Mouse (Mus musculus) brain, embryonic 14.5 days (tissue): ENCODE measurements around the gene Cd6. TPM values are rescaled to one million over a fixed set of nuclear protein-coding genes. Genes with fewer than 3 reads are reported as not detected.

Experiments
- DNase-seq: peaks from one replicate; pipeline ENCODE4 v3.0.0-alpha.2; 2011; ENCODE audit warnings: low read depth
- CTCF ChIP-seq: fragments of 200-500 bp; IDR thresholded peaks from 2 replicates; pipeline ENCODE4 v1.5.1; 2012; ENCODE audit warnings: inconsistent platforms, mild to moderate bottlenecking, moderate library complexity, borderline replicate concordance; ENCODE audit not compliant: insufficient read depth, insufficient read length; ENCODE audit errors: extremely low read depth
- POLR2A ChIP-seq: fragments of 200-500 bp; IDR thresholded peaks from 2 replicates; pipeline ENCODE4 v1.6.1; 2012; ENCODE audit warnings: mild to moderate bottlenecking, inconsistent platforms, borderline replicate concordance; ENCODE audit not compliant: poor library complexity, insufficient read depth, insufficient read length, severe bottlenecking; ENCODE audit errors: extremely low read depth
- polyA plus RNA-seq: library from polyadenylated mRNA; depleted of rRNA; stranded (reverse); fragments of >200 nt; gene quantifications from 2 replicates; pipeline ENCODE4 v1.2.3, GENCODE M21; 2012

Gene Cd6
- polyA plus RNA-seq, 1 experiment: not detected

- TF ChIP-seq POLR2A (no peak), CTCF (no peak)
- peak; percentile 86 for DNase-seq
Measured at GRCm38 (mm10) chr19:10809428-10810175, 20.3 kb downstream of the Cd6 start.

- TF ChIP-seq POLR2A (no peak), CTCF (no peak)
- DNase-seq: no peak
Measured at GRCm38 (mm10) chr19:10808524-10809233, 21.2 kb downstream of the Cd6 start.

- peak; percentile 22 for DNase-seq
- TF ChIP-seq CTCF: no peak
- TF ChIP-seq POLR2A: no peak
Measured at GRCm38 (mm10) chr19:10805661-10806285, 24.1 kb downstream of the Cd6 start.

- TF ChIP-seq POLR2A (no peak), CTCF (no peak)
- no peak for DNase-seq
Measured at GRCm38 (mm10) chr19:10804850-10805660, 24.8 kb downstream of the Cd6 start.

GRCm38 (mm10) chr19:10803751-10804150, 26.1 kb downstream of the Cd6 start:
- no peak for TF ChIP-seq CTCF
- TF ChIP-seq POLR2A: no peak
- DNase-seq: no peak

GRCm38 (mm10) chr19:10801906-10802305, 28.0 kb downstream of the Cd6 start:
- no peak for DNase-seq
- TF ChIP-seq POLR2A: no peak
- TF ChIP-seq CTCF: no peak

GRCm38 (mm10) chr19:10801070-10801469, 28.8 kb downstream of the Cd6 start:
- peak; percentile 36 for DNase-seq
- no peak for TF ChIP-seq CTCF
- TF ChIP-seq POLR2A: no peak

GRCm38 (mm10) chr19:10799155-10799554, 30.7 kb downstream of the Cd6 start:
- TF ChIP-seq POLR2A (no peak), CTCF (no peak)
- no peak for DNase-seq

GRCm38 (mm10) chr19:10798576-10798975, 31.3 kb downstream of the Cd6 start:
- no peak for TF ChIP-seq CTCF
- no peak for DNase-seq

GRCm38 (mm10) chr19:10794916-10795315, 34.9 kb downstream of the Cd6 start:
- TF ChIP-seq POLR2A: no peak
- no peak for TF ChIP-seq CTCF
- peak; percentile 8 for DNase-seq

- no peak for TF ChIP-seq POLR2A
- TF ChIP-seq CTCF: no peak
Measured at GRCm38 (mm10) chr19:10793044-10793443, 36.8 kb downstream of the Cd6 start.

More at GRCm38 (mm10) chr19:10793044-10793443, 36.8 kb downstream of the Cd6 start:
- DNase-seq: no peak
